Mouse (Mus musculus): Measurements from ENCODE around the gene Slc25a43.

Gene Slc25a43

GRCm38 (mm10) chrX:36823932-36824711 is 80.7 kb downstream of the Slc25a43 start:
- no peak for DNase-seq (ENCODE audit: low read depth, low spot score)

GRCm38 (mm10) chrX:36825032-36825431 is 81.6 kb downstream of the Slc25a43 start:
- no peak for DNase-seq (ENCODE audit: low read depth, low spot score)
